Mouse (Mus musculus): ENCODE results near the gene Nr5a1.

Gene Nr5a1

GRCm38 (mm10) chr2:38652098-38652497, 62.2 kb downstream of the Nr5a1 start:
- DNase-seq (ENCODE audit: low read depth, low spot score) = no peak

- no peak for DNase-seq (ENCODE audit: low read depth, low spot score)
Measured at GRCm38 (mm10) chr2:38650340-38650739, 64.0 kb downstream of the Nr5a1 start.

GRCm38 (mm10) chr2:38647661-38648060, 66.7 kb downstream of the Nr5a1 start:
- no peak for DNase-seq (ENCODE audit: low read depth, low spot score)

GRCm38 (mm10) chr2:38647201-38647606, 67.1 kb downstream of the Nr5a1 start:
- no peak for DNase-seq (ENCODE audit: low read depth, low spot score)

DNA sequence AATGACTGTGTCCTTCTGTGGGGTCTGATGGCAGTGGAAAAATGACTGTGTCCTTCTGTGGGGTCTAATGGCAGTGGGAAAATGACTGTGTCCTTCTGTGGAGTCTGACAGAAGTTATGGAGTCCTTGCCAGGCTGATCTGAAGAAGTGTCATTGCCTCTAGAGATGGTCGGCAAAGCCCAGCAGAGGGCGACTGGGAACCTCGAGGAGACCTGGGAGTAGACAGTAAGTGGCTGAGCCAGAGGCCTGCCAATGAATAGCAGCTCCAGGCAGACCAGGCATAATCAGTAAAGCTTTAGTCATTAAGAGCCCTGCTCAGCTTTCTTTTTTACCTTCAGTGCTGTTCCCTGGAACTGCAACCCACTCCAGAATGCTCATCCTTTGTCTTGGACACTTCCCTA, 68.4 kb downstream of the Nr5a1 start:
- DNase-seq (ENCODE audit: low read depth, low spot score) = no peak

GRCm38 (mm10) chr2:38643625-38644427, 70.5 kb downstream of the Nr5a1 start, which contains the start of gene Psmb7:
Gene Psmb7 (minus strand): TSS chr2:38644087.
- DNase-seq (ENCODE audit: low read depth, low spot score) = peak; percentile 82

Data from brain, embryonic 18.5 days (tissue).